Mouse (Mus musculus) naive thymus-derived CD4-positive, alpha-beta T cell, adult 2 months (primary cell): ENCODE results near the gene Alkbh4.
"Not testable (repeated sequence)": the region's sequence is repeated elsewhere in the genome, so short reads cannot be mapped to it uniquely, and the experiment has no call there.

ENCODE experiments used
- DNase-seq: peaks from one replicate; pipeline ENCODE4 v3.0.0-alpha.2; 2011; ENCODE audit warnings: low read depth

The Alkbh4 gene

GRCm38 (mm10) chr5:136143161-136143755 is 7.3 kb downstream of the Alkbh4 start:
- peak; percentile 58 for DNase-seq

- peak; percentile 40 for DNase-seq
These were observed 8.9 kb downstream of the Alkbh4 start for GRCm38 (mm10) chr5:136144606-136145430.

- peak; percentile 77 for DNase-seq
These were observed 11.0 kb downstream of the Alkbh4 start for GRCm38 (mm10) chr5:136146936-136147335.

- no peak for DNase-seq
These were observed 11.8 kb downstream of the Alkbh4 start for GRCm38 (mm10) chr5:136147704-136148103.

- DNase-seq: peak; percentile 55
These were observed 13.2 kb downstream of the Alkbh4 start for GRCm38 (mm10) chr5:136149134-136149576.

- no peak for DNase-seq
These were observed 16.4 kb downstream of the Alkbh4 start for GRCm38 (mm10) chr5:136152365-136152764.

GRCm38 (mm10) chr5:136155399-136155798 is 19.5 kb downstream of the Alkbh4 start:
- no peak for DNase-seq

- not testable (repeated sequence) for DNase-seq
These were observed 24.1 kb downstream of the Alkbh4 start for GRCm38 (mm10) chr5:136160084-136160483.

- no peak for DNase-seq
These were observed 28.0 kb downstream of the Alkbh4 start for GRCm38 (mm10) chr5:136163807-136164474.

- no peak for DNase-seq
These were observed 29.3 kb downstream of the Alkbh4 start for GRCm38 (mm10) chr5:136165246-136165645.

GRCm38 (mm10) chr5:136167296-136167695 is 31.4 kb downstream of the Alkbh4 start:
- DNase-seq: no peak

- DNase-seq: peak; percentile 47
These were observed 32.1 kb downstream of the Alkbh4 start for GRCm38 (mm10) chr5:136168071-136168470.

- DNase-seq: peak; percentile 56
These were observed 33.9 kb downstream of the Alkbh4 start for GRCm38 (mm10) chr5:136169626-136170511.

GRCm38 (mm10) chr5:136170512-136171362 is 34.8 kb downstream of the Alkbh4 start, which contains the start of gene Orai2:
Orai2 (minus strand) TSS chr5:136170713.
- DNase-seq: peak; percentile 84

GRCm38 (mm10) chr5:136171363-136172341 is 35.7 kb downstream of the Alkbh4 start:
- DNase-seq: peak; percentile 69

GRCm38 (mm10) chr5:136172939-136173338 is 37.0 kb downstream of the Alkbh4 start:
- no peak for DNase-seq

- DNase-seq: peak; percentile 70
These were observed 37.9 kb downstream of the Alkbh4 start for GRCm38 (mm10) chr5:136173606-136174463.

GRCm38 (mm10) chr5:136179594-136179993 is 43.6 kb downstream of the Alkbh4 start:
- DNase-seq: no peak
